Comparison of ENCODE assay signal across 9 mouse cellular contexts in genomic region chr3:89102495-89103290, GRCm38 (mm10). TPM values are rescaled to one million over a fixed set of nuclear protein-coding genes. Genes with fewer than 3 reads are reported as not detected.
A peak's percentile ranks its signal among the peaks of the same experiment; 100 is the strongest.
DNase-seq lines count a peak whose midpoint lies in the region; ATAC-seq and TF ChIP-seq lines count a peak whose summit lies in the region.
"Had no signal": no experiment of that assay in that cellular context is flagged by ENCODE, and none has a peak within 500 bp of the region (broad histone marks: within the 10 kb centered on the region; RNA-seq: fewer than 3 reads in every experiment).

No protein-coding gene starts in this region.

- peak overlapping the region; percentile 65 for H3K4me2 ChIP-seq in heart, embryonic 12.5 days
- peak overlapping the region; percentile 73 for H3K4me2 ChIP-seq in hindbrain, embryonic 16.5 days (ENCODE audit: low read length)
- peak overlapping the region; percentile 52 for H3K4me2 ChIP-seq in midbrain, embryonic 13.5 days (replicated peaks)

- 56% methylated on average over 12 of the region's 12 CpGs for WGBS in heart, embryonic 12.5 days
- WGBS in hindbrain, embryonic 16.5 days, result 70% methylated on average over 12 of the region's 12 CpGs
- WGBS in midbrain, embryonic 13.5 days, result 63% methylated on average over 12 of the region's 12 CpGs

- peaks cover 24% of the 10 kb centered on the region for H3K36me3 ChIP-seq in heart, embryonic 12.5 days
- H3K36me3 ChIP-seq in hindbrain, embryonic 16.5 days (ENCODE audit: control insufficient read depth, insufficient read depth, low read length), result peaks cover 9% of the 10 kb centered on the region
- H3K36me3 ChIP-seq in midbrain, embryonic 13.5 days, result peaks cover 21% of the 10 kb centered on the region

- H3K9me3 ChIP-seq in heart, embryonic 12.5 days (replicated peaks), result no peaks in the 10 kb centered on the region
- no peaks in the 10 kb centered on the region for H3K9me3 ChIP-seq in hindbrain, embryonic 16.5 days (ENCODE audit: control insufficient read depth, low read length)
- H3K9me3 ChIP-seq in midbrain, embryonic 13.5 days, result no peaks in the 10 kb centered on the region

- TF ChIP-seq CTCF in bone marrow macrophage, adult 2 months (IDR thresholded peaks at IDR 0.05; ENCODE audit: low read depth, low read length), result no peak

- no peak overlapping the region for H3K9ac ChIP-seq in heart, embryonic 12.5 days
- H3K9ac ChIP-seq in hindbrain, embryonic 16.5 days (ENCODE audit: low read depth, low read length), result no peak overlapping the region
- H3K9ac ChIP-seq in midbrain, embryonic 13.5 days (replicated peaks), result no peak overlapping the region

- H3K27ac ChIP-seq in heart, embryonic 12.5 days (ENCODE audit: poor library complexity, severe bottlenecking), result no peak overlapping the region
- peak overlapping the region; percentile 76 for H3K27ac ChIP-seq in bone marrow macrophage, adult 2 months (ENCODE audit: insufficient read depth, low read depth, low read length)
- peak overlapping the region; percentile 86 for H3K27ac ChIP-seq in hindbrain, embryonic 16.5 days (ENCODE audit: low read depth, low read length)
- peak overlapping the region; percentile 64 for H3K27ac ChIP-seq in midbrain, embryonic 13.5 days

- no peak for TF ChIP-seq POLR2A in bone marrow macrophage, adult 2 months (IDR thresholded peaks at IDR 0.05; ENCODE audit: borderline replicate concordance, low read depth, low read length)

- peak overlapping the region; percentile 81; the same call in 1 of the 2 replicates for H3K4me3 ChIP-seq in heart, embryonic 12.5 days
- H3K4me3 ChIP-seq in bone marrow macrophage, adult 2 months (ENCODE audit: insufficient read depth, low read length), result peak overlapping the region; percentile 31; the same call in 1 of the 2 replicates
- peak overlapping the region; percentile 62 for H3K4me3 ChIP-seq in hindbrain, embryonic 16.5 days (ENCODE audit: low read length)
- peak overlapping the region; percentile 74 for H3K4me3 ChIP-seq in midbrain, embryonic 13.5 days (replicated peaks)

- DNase-seq in heart, adult 8-10 months (ENCODE audit: low spot score), result no peak
- no peak for DNase-seq in layer of hippocampus, adult 11-12 months (ENCODE audit: low spot score)
- DNase-seq in kidney, adult 18-20 months, result no peak
- DNase-seq in cerebellum, adult 9-10 months, result no peak

- ATAC-seq in heart, embryonic 12.5 days (ENCODE audit: insufficient number of reproducible peaks, low FRiP score), result no peak
- no peak for ATAC-seq in hindbrain, embryonic 16.5 days
- no peak for ATAC-seq in midbrain, embryonic 13.5 days

- peaks cover 17% of the 10 kb centered on the region for H3K4me1 ChIP-seq in heart, embryonic 12.5 days (replicated peaks)
- H3K4me1 ChIP-seq in bone marrow macrophage, adult 2 months (ENCODE audit: control insufficient read depth, insufficient read depth, low read length), result peaks cover 39% of the 10 kb centered on the region
- H3K4me1 ChIP-seq in hindbrain, embryonic 16.5 days (ENCODE audit: control insufficient read depth, insufficient read depth, low read depth, low read length), result peaks cover 27% of the 10 kb centered on the region
- H3K4me1 ChIP-seq in midbrain, embryonic 13.5 days (replicated peaks), result peaks cover 33% of the 10 kb centered on the region

- H3K27me3 ChIP-seq in heart, embryonic 12.5 days (replicated peaks), result no peaks in the 10 kb centered on the region
- H3K27me3 ChIP-seq in hindbrain, embryonic 16.5 days (replicated peaks; ENCODE audit: control insufficient read depth, insufficient read depth, low read length), result no peaks in the 10 kb centered on the region
- no peaks in the 10 kb centered on the region for H3K27me3 ChIP-seq in midbrain, embryonic 13.5 days

RNA-seq across cellular contexts. Expression of gene Fdps, which starts 0.9 kb away (rescaled TPM):
- 130 and 136 TPM in 2 replicates for polyA plus RNA-seq in heart, embryonic 12.5 days (2016; fragmentation: Nextera tagmentation; extraction: Ambion mirVana)
- total RNA-seq in heart, adult 8-10 months (2022), result 10 to 100 TPM; 20.8 to 23.2 (median 22.3) TPM
- 37.5 and 42.2 TPM in 2 replicates for polyA plus RNA-seq in bone marrow macrophage, adult 2 months (2012; ENCODE audit: insufficient read depth, insufficient read length, missing spikeins)
- polyA plus RNA-seq in hindbrain, embryonic 16.5 days (2015; fragmentation: Nextera tagmentation; extraction: Ambion mirVana), result 511 and 525 TPM in 2 replicates
- 351 and 358 TPM in 2 replicates for polyA plus RNA-seq in midbrain, embryonic 13.5 days (2015; fragmentation: Nextera tagmentation; extraction: Ambion mirVana)

RNA-seq across cellular contexts. Expression of gene Gm43738, which starts 1.8 kb away (rescaled TPM):
- polyA plus RNA-seq in heart, embryonic 12.5 days (2016; fragmentation: Nextera tagmentation; extraction: Ambion mirVana), result not detected in 2 replicates
- total RNA-seq in heart, adult 8-10 months (2022), result not detected
- polyA plus RNA-seq in bone marrow macrophage, adult 2 months (2012; ENCODE audit: insufficient read depth, insufficient read length, missing spikeins), result not detected in 2 replicates
- polyA plus RNA-seq in hindbrain, embryonic 16.5 days (2015; fragmentation: Nextera tagmentation; extraction: Ambion mirVana), result not detected in 2 replicates
- polyA plus RNA-seq in midbrain, embryonic 13.5 days (2015; fragmentation: Nextera tagmentation; extraction: Ambion mirVana), result not detected in 2 replicates

RNA-seq across cellular contexts. Expression of gene Rusc1, which starts 9.6 kb away (rescaled TPM):
- 10.1 and 10.5 TPM in 2 replicates for polyA plus RNA-seq in heart, embryonic 12.5 days (2016; fragmentation: Nextera tagmentation; extraction: Ambion mirVana)
- total RNA-seq in heart, adult 8-10 months (2022), result 10 to 100 TPM; 24.4 to 29.1 (median 28.5) TPM
- 22.0 and 28.2 TPM in 2 replicates for polyA plus RNA-seq in bone marrow macrophage, adult 2 months (2012; ENCODE audit: insufficient read depth, insufficient read length, missing spikeins)
- 101 and 112 TPM in 2 replicates for polyA plus RNA-seq in hindbrain, embryonic 16.5 days (2015; fragmentation: Nextera tagmentation; extraction: Ambion mirVana)
- polyA plus RNA-seq in midbrain, embryonic 13.5 days (2015; fragmentation: Nextera tagmentation; extraction: Ambion mirVana), result 59.8 and 69.5 TPM in 2 replicates

RNA-seq across cellular contexts. Expression of gene Pklr, which starts 33.2 kb away (rescaled TPM):
- polyA plus RNA-seq in heart, embryonic 12.5 days (2016; fragmentation: Nextera tagmentation; extraction: Ambion mirVana), result 1.7 and 2.8 TPM in 2 replicates
- total RNA-seq in heart, adult 8-10 months (2022), result not detected
- not detected in 2 replicates for polyA plus RNA-seq in bone marrow macrophage, adult 2 months (2012; ENCODE audit: insufficient read depth, insufficient read length, missing spikeins)
- polyA plus RNA-seq in hindbrain, embryonic 16.5 days (2015; fragmentation: Nextera tagmentation; extraction: Ambion mirVana), result 0.10 and 0.11 TPM in 2 replicates
- 0.24 TPM in 1 of 2 replicates, not detected in the other for polyA plus RNA-seq in midbrain, embryonic 13.5 days (2015; fragmentation: Nextera tagmentation; extraction: Ambion mirVana)
- total RNA-seq: left cerebral cortex, adult 8-10 months had no signal

RNA-seq across cellular contexts. Expression of gene Hcn3, which starts 57.3 kb away (rescaled TPM):
- 0.45 and 0.65 TPM in 2 replicates for polyA plus RNA-seq in heart, embryonic 12.5 days (2016; fragmentation: Nextera tagmentation; extraction: Ambion mirVana)
- total RNA-seq in heart, adult 8-10 months (2022), result under 1 TPM in 3 of 4 experiments, not detected in 1; 0.12 to 0.75 (median 0.72) TPM
- polyA plus RNA-seq in bone marrow macrophage, adult 2 months (2012; ENCODE audit: insufficient read depth, insufficient read length, missing spikeins), result 0.47 TPM in 1 of 2 replicates, not detected in the other
- polyA plus RNA-seq in hindbrain, embryonic 16.5 days (2015; fragmentation: Nextera tagmentation; extraction: Ambion mirVana), result 58.1 and 58.4 TPM in 2 replicates
- polyA plus RNA-seq in midbrain, embryonic 13.5 days (2015; fragmentation: Nextera tagmentation; extraction: Ambion mirVana), result 28.9 and 32.3 TPM in 2 replicates

Comparison
In these comparisons a context has a peak if more than half of its experiments do, and no peak if none do; other contexts are left out.
1. H3K4me3 ChIP-seq: peak in every context shown above with its lines; median percentile 81 in heart, embryonic 12.5 days; 74 in midbrain, embryonic 13.5 days; 62 in hindbrain, embryonic 16.5 days; 31 in bone marrow macrophage, adult 2 months.